In genomic region chr6:78165615-78166014, GRCm38 (mm10) we compare ENCODE assay signal across 16 mouse cellular contexts.
DNase-seq lines count a peak whose midpoint lies in the region; ATAC-seq lines count a peak whose summit lies in the region.
"Had no signal": no experiment of that assay in that cellular context is flagged by ENCODE, and none has a peak within 500 bp of the region (broad histone marks: within the 10 kb centered on the region; RNA-seq: fewer than 3 reads in every experiment).

No protein-coding gene starts in this region.

- ATAC-seq in forebrain, embryonic 11.5 days (replicated peaks; ENCODE audit: low FRiP score), result peak; percentile 79
- no peak for ATAC-seq in forebrain, embryonic 16.5 days
- ATAC-seq in forebrain, embryonic 15.5 days (replicated peaks), result peak; percentile 48; the same call in 1 of the 2 replicates
- ATAC-seq in midbrain, embryonic 14.5 days (ENCODE audit: low FRiP score, low TSS enrichment), result no peak; the same call in 1 of the 2 replicates
- ATAC-seq in granulocyte monocyte progenitor cell, adult 5-6 weeks (replicated peaks; ENCODE audit: poor library complexity, severe bottlenecking), result no peak
- ATAC-seq: inflammation-experienced regulatory T-cells, adult 6 months; lung, postnatal 0 days; Patski had no signal

- no peaks in the 10 kb centered on the region for H3K9me3 ChIP-seq in forebrain, embryonic 11.5 days (ENCODE audit: control insufficient read depth, low read length)
- no peaks in the 10 kb centered on the region for H3K9me3 ChIP-seq in forebrain, embryonic 16.5 days (ENCODE audit: control insufficient read depth, low read length)
- no peaks in the 10 kb centered on the region for H3K9me3 ChIP-seq in forebrain, embryonic 15.5 days
- H3K9me3 ChIP-seq in midbrain, embryonic 14.5 days (ENCODE audit: control insufficient read depth, low read length), result no peaks in the 10 kb centered on the region

- 10% methylated on average over 4 of the region's 4 CpGs for WGBS in forebrain, embryonic 11.5 days
- 4% methylated on average over 4 of the region's 4 CpGs for WGBS in forebrain, embryonic 16.5 days
- 3% methylated on average over 4 of the region's 4 CpGs for WGBS in forebrain, embryonic 15.5 days
- WGBS in midbrain, embryonic 14.5 days, result 2% methylated on average over 4 of the region's 4 CpGs

- no peak overlapping the region for H3K27ac ChIP-seq in forebrain, embryonic 11.5 days (ENCODE audit: low read depth, low read length)
- no peak overlapping the region for H3K27ac ChIP-seq in forebrain, embryonic 16.5 days (ENCODE audit: low read length)
- no peak overlapping the region for H3K27ac ChIP-seq in forebrain, embryonic 15.5 days (replicated peaks)
- H3K27ac ChIP-seq in midbrain, embryonic 14.5 days (replicated peaks; ENCODE audit: low read depth, low read length), result no peak overlapping the region
- H3K27ac ChIP-seq: liver, embryonic 13.5 days had no signal

- no peaks in the 10 kb centered on the region for H3K27me3 ChIP-seq in forebrain, embryonic 11.5 days (ENCODE audit: control insufficient read depth, insufficient read depth, low read length)
- H3K27me3 ChIP-seq in forebrain, embryonic 16.5 days (replicated peaks; ENCODE audit: control insufficient read depth, insufficient read depth, low read length), result no peaks in the 10 kb centered on the region
- no peaks in the 10 kb centered on the region for H3K27me3 ChIP-seq in forebrain, embryonic 15.5 days
- H3K27me3 ChIP-seq in midbrain, embryonic 14.5 days (ENCODE audit: control insufficient read depth, insufficient read depth, low read length), result no peaks in the 10 kb centered on the region
- H3K27me3 ChIP-seq: liver, embryonic 13.5 days; Patski had no signal

- no peak overlapping the region for H3K4me2 ChIP-seq in forebrain, embryonic 11.5 days (ENCODE audit: low read depth, low read length, severe bottlenecking)
- no peak overlapping the region for H3K4me2 ChIP-seq in forebrain, embryonic 16.5 days (ENCODE audit: low read length)
- no peak overlapping the region for H3K4me2 ChIP-seq in forebrain, embryonic 15.5 days (replicated peaks)
- no peak overlapping the region for H3K4me2 ChIP-seq in midbrain, embryonic 14.5 days (ENCODE audit: low read length)
- H3K4me2 ChIP-seq: liver, embryonic 13.5 days had no signal

- no peak overlapping the region for H3K4me3 ChIP-seq in forebrain, embryonic 11.5 days (ENCODE audit: low read depth, low read length)
- no peak overlapping the region for H3K4me3 ChIP-seq in forebrain, embryonic 16.5 days (replicated peaks; ENCODE audit: low read length)
- H3K4me3 ChIP-seq in forebrain, embryonic 15.5 days, result no peak overlapping the region
- H3K4me3 ChIP-seq in midbrain, embryonic 14.5 days (replicated peaks; ENCODE audit: low read depth, low read length), result no peak overlapping the region
- H3K4me3 ChIP-seq: liver, embryonic 13.5 days had no signal

- no peaks in the 10 kb centered on the region for H3K36me3 ChIP-seq in forebrain, embryonic 11.5 days (ENCODE audit: control insufficient read depth, insufficient read depth, low read length)
- no peaks in the 10 kb centered on the region for H3K36me3 ChIP-seq in forebrain, embryonic 16.5 days (ENCODE audit: control insufficient read depth, insufficient read depth)
- no peaks in the 10 kb centered on the region for H3K36me3 ChIP-seq in forebrain, embryonic 15.5 days
- no peaks in the 10 kb centered on the region for H3K36me3 ChIP-seq in midbrain, embryonic 14.5 days (ENCODE audit: control insufficient read depth, insufficient read depth, low read length)
- H3K36me3 ChIP-seq: liver, embryonic 13.5 days had no signal

- no peak overlapping the region for H3K9ac ChIP-seq in forebrain, embryonic 11.5 days (ENCODE audit: low read length)
- no peak overlapping the region for H3K9ac ChIP-seq in forebrain, embryonic 16.5 days (replicated peaks; ENCODE audit: low read depth, low read length)
- H3K9ac ChIP-seq in forebrain, embryonic 15.5 days (replicated peaks), result no peak overlapping the region
- H3K9ac ChIP-seq in midbrain, embryonic 14.5 days (replicated peaks; ENCODE audit: low read length), result no peak overlapping the region
- H3K9ac ChIP-seq: liver, embryonic 13.5 days had no signal

- no peaks in the 10 kb centered on the region for H3K4me1 ChIP-seq in forebrain, embryonic 11.5 days (replicated peaks; ENCODE audit: control insufficient read depth, insufficient read depth, low read length)
- H3K4me1 ChIP-seq in forebrain, embryonic 16.5 days (replicated peaks; ENCODE audit: control insufficient read depth, insufficient read depth, low read length), result no peaks in the 10 kb centered on the region
- no peaks in the 10 kb centered on the region for H3K4me1 ChIP-seq in forebrain, embryonic 15.5 days
- H3K4me1 ChIP-seq in midbrain, embryonic 14.5 days (ENCODE audit: control insufficient read depth, insufficient read depth, low read length), result no peaks in the 10 kb centered on the region; the same call in 1 of the 2 replicates
- H3K4me1 ChIP-seq: liver, embryonic 13.5 days had no signal

- DNase-seq in forebrain, embryonic 11.5 days (ENCODE audit: low spot score), result no peak
- peak; percentile 68 for DNase-seq in embryo, embryonic 10.5 days (ENCODE audit: low spot score)
- DNase-seq in midbrain, embryonic 14.5 days, result peak; percentile 41
- no peak for DNase-seq in B cell, adult 2 months
- no peak for DNase-seq in layer of hippocampus, adult 9-11 months
- DNase-seq: cerebellum, adult 11-12 months; heart, adult 18-20 months; liver, embryonic 13.5 days; right cerebral cortex, postnatal 14 days; thymus, postnatal 25 days had no signal

Comparison
In these comparisons a context has a peak if more than half of its experiments do, and no peak if none do; other contexts are left out.
1. ATAC-seq: peak in forebrain, embryonic 11.5 days (single experiment) and forebrain, embryonic 15.5 days (single experiment); none in forebrain, embryonic 16.5 days (single experiment), midbrain, embryonic 14.5 days (single experiment) and granulocyte monocyte progenitor cell, adult 5-6 weeks (single experiment).
2. DNase-seq: peak in embryo, embryonic 10.5 days (single experiment) and midbrain, embryonic 14.5 days (single experiment); none in forebrain, embryonic 11.5 days (single experiment), B cell, adult 2 months (0 of 2) and layer of hippocampus, adult 9-11 months (single experiment).